Mouse (Mus musculus) heart, adult 10 weeks (tissue): ENCODE results near the gene Bbs5. TPM values are rescaled to one million over a fixed set of nuclear protein-coding genes. Genes with fewer than 3 reads are reported as not detected.

Experiments
- polyA plus RNA-seq: library from polyadenylated mRNA; stranded (reverse); fragments of 350-450 nt; fragmentation: Illumina TruSeq; extraction: RNeasy Lipid Tissue Mini Kit (QIAGEN cat#74804); gene quantifications from one replicate; pipeline ENCODE4 v1.2.3, GENCODE M21; 2014; ENCODE audit warnings: low read depth, low replicate concordance

The Bbs5 gene
- 7.4 TPM for polyA plus RNA-seq

GRCm38 (mm10) chr2:69646726-69647490 lies at the start of gene Bbs5:
Gene Bbs5, plus strand, starts transcription at chr2:69647171.

DNA sequence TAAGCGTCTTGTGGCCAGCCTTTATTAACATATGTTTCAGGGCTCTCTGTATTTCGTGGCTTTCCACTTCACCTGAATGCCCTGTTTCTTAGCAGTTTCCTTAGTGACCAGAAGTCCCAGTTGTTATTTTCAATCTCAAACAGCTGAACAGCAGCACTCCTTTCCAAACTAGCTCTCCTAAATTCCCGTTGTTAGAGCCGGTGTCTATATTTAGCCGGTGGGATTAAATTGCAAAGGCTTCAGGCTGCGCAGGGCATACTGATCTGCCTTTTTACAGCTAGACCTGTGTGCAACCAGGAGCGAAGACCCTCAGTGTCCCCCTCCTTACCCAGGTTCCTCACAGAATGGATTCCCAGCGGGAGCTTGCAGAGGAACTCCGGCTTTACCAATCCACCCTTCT lies 22.9 kb downstream of the Bbs5 start, which contains the start of gene Klhl41:
Gene Klhl41 (plus strand): TSS at position 268 of the 400 bp plus-strand sequence.

GRCm38 (mm10) chr2:69712981-69713625 lies 66.1 kb downstream of the Bbs5 start, which contains the start of gene Fastkd1:
Gene Fastkd1, minus strand, starts transcription at chr2:69713516.

Other genes starting within 250 kb of the Bbs5 start
- gene Lrp2, start 61.1 kb upstream of the Bbs5 start, polyA plus RNA-seq = 0.55 TPM
- 56.5 TPM for gene Klhl41, start 22.9 kb downstream of the Bbs5 start, polyA plus RNA-seq
- 27.3 TPM for gene Fastkd1, start 66.3 kb downstream of the Bbs5 start, polyA plus RNA-seq
- gene Ppig, start 75.4 kb downstream of the Bbs5 start, polyA plus RNA-seq = 22.4 TPM
- gene Ccdc173, start 142.4 kb downstream of the Bbs5 start, polyA plus RNA-seq = 2.0 TPM
- gene Phospho2, start 142.5 kb downstream of the Bbs5 start, polyA plus RNA-seq = 30.7 TPM
- gene Klhl23, start 174.8 kb downstream of the Bbs5 start, polyA plus RNA-seq = 31.7 TPM
- 81.9 TPM for gene Ssb, start 214.4 kb downstream of the Bbs5 start, polyA plus RNA-seq
- 30.6 TPM for gene Mettl5, start 238.4 kb downstream of the Bbs5 start, polyA plus RNA-seq